22 mouse cellular contexts compared by ENCODE assay signal in genomic region chr11:106927950-106928349, GRCm38 (mm10).
"Had no signal": no experiment of that assay in that cellular context is flagged by ENCODE, and none has a peak within 500 bp of the region (broad histone marks: within the 10 kb centered on the region; RNA-seq: fewer than 3 reads in every experiment).

No protein-coding gene starts in this region.

- H3K36me3 ChIP-seq: intestine, embryonic 15.5 days; limb, embryonic 12.5 days; limb, embryonic 15.5 days; lung, embryonic 15.5 days; midbrain, embryonic 10.5 days; midbrain, embryonic 13.5 days; neural tube, embryonic 13.5 days had no signal

- H3K4me3 ChIP-seq: intestine, embryonic 15.5 days; limb, embryonic 12.5 days; limb, embryonic 15.5 days; lung, embryonic 15.5 days; megakaryocyte, embryonic 14.5 days; midbrain, embryonic 10.5 days; midbrain, embryonic 13.5 days; myocyte; neural tube, embryonic 13.5 days had no signal

- H3K4me2 ChIP-seq: intestine, embryonic 15.5 days; limb, embryonic 12.5 days; limb, embryonic 15.5 days; lung, embryonic 15.5 days; midbrain, embryonic 13.5 days; neural tube, embryonic 13.5 days had no signal

- H3K4me1 ChIP-seq: intestine, embryonic 15.5 days; limb, embryonic 12.5 days; lung, embryonic 15.5 days; midbrain, embryonic 10.5 days; midbrain, embryonic 13.5 days; neural tube, embryonic 13.5 days had no signal

- DNase-seq: left cerebral cortex, postnatal 4 days; lung, adult 18-20 months; lung, postnatal 10 days; lung, postnatal 36 days; retina, postnatal 1 day; thymus, adult 2 months; thymus, postnatal 14 days; thymus, postnatal 4 days had no signal

- H3K27ac ChIP-seq: intestine, embryonic 15.5 days; kidney, postnatal 0 days; limb, embryonic 12.5 days; limb, embryonic 15.5 days; liver, embryonic 14.5 days; lung, embryonic 15.5 days; midbrain, embryonic 10.5 days; midbrain, embryonic 13.5 days; neural tube, embryonic 13.5 days; stomach, postnatal 0 days had no signal

- H3K9me3 ChIP-seq: intestine, embryonic 15.5 days; limb, embryonic 15.5 days; midbrain, embryonic 13.5 days; neural tube, embryonic 13.5 days had no signal

- H3K27me3 ChIP-seq: intestine, embryonic 15.5 days; limb, embryonic 12.5 days; limb, embryonic 15.5 days; lung, embryonic 15.5 days; midbrain, embryonic 13.5 days; neural tube, embryonic 13.5 days had no signal

- ATAC-seq: hindbrain, embryonic 16.5 days; intestine, embryonic 15.5 days; midbrain, embryonic 13.5 days; midbrain, embryonic 16.5 days had no signal

- H3K9ac ChIP-seq: intestine, embryonic 15.5 days; limb, embryonic 12.5 days; limb, embryonic 15.5 days; liver, embryonic 14.5 days; lung, embryonic 15.5 days; midbrain, embryonic 13.5 days; neural tube, embryonic 13.5 days had no signal
